Mouse (Mus musculus) retina, embryonic 14.5 days (tissue): Measurements from ENCODE around the gene Ftsj3.
"Not testable (repeated sequence)": the region's sequence is repeated elsewhere in the genome, so short reads cannot be mapped to it uniquely, and the experiment has no call there.

Experiments
- DNase-seq: peaks from one replicate; pipeline ENCODE4 v3.0.0-alpha.2; 2015; ENCODE audit warnings: low spot score

The Ftsj3 gene

GRCm38 (mm10) chr11:106201337-106202122, 54.3 kb downstream of the Ftsj3 start:
- no peak for DNase-seq

DNA sequence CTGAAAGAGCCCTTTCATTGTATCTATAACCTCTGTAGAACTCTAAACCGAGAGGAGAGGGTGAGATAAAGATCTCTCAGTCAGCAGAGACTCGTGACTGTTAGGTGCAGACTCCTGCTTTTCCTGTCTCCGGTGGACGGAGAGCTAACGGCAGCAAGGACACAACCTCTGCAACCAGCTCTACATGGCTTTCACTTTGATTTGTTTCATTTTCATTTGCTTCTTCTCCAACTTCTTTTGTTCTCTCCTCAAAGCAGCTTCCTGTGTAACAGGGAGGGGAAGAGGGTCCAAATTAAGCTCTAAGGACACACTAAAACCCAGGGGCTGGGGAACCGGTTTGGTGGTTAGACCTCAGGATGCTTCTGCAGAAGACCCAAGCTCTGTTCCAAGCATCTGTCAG, 55.1 kb downstream of the Ftsj3 start:
- DNase-seq: no peak

GRCm38 (mm10) chr11:106199997-106200396, 55.9 kb downstream of the Ftsj3 start:
- not testable (repeated sequence) for DNase-seq
